Mouse (Mus musculus): ENCODE measurements around the gene Ehbp1l1. TPM values are rescaled to one million over a fixed set of nuclear protein-coding genes. Genes with fewer than 3 reads are reported as not detected.

The Ehbp1l1 gene
- polyA plus RNA-seq, 1 experiment from 2014 or later, result 12.4 TPM

GRCm38 (mm10) chr19:5756321-5756985 lies 30.3 kb upstream of the Ehbp1l1 start:
- 10% methylated on average over 26 of the region's 29 CpGs for WGBS
- peaks cover 44% of the 10 kb centered on the region for H3K36me3 ChIP-seq (ENCODE audit: control insufficient read depth, insufficient read depth, low read length)
- H3K9me3 ChIP-seq (ENCODE audit: control insufficient read depth, low read length), result no peaks in the 10 kb centered on the region
- peaks cover 10% of the 10 kb centered on the region; the same call in 1 of the 2 replicates for H3K4me1 ChIP-seq (ENCODE audit: control insufficient read depth, insufficient read depth, low read length)
- H3K4me3 ChIP-seq (replicated peaks; ENCODE audit: low read depth, low read length), result 0 out of 2 replicates have a peak overlapping the region, but pooled peaks have one; percentile 12
- H3K9ac ChIP-seq (replicated peaks; ENCODE audit: low read length), result no peak overlapping the region
- DNase-seq (peak; percentile 37), ATAC-seq (ENCODE audit: low FRiP score, low TSS enrichment) (no peak; the same call in 1 of the 2 replicates)
- H3K27me3 ChIP-seq (ENCODE audit: control insufficient read depth, insufficient read depth, low read length), result peaks cover 36% of the 10 kb centered on the region
- no peak overlapping the region for H3K27ac ChIP-seq (replicated peaks; ENCODE audit: low read depth, low read length)
- H3K4me2 ChIP-seq (ENCODE audit: low read length), result peak overlapping the region; percentile 33

- no peaks in the 10 kb centered on the region for H3K9me3 ChIP-seq (ENCODE audit: control insufficient read depth, low read length)
- H3K27ac ChIP-seq (replicated peaks; ENCODE audit: low read depth, low read length), result no peak overlapping the region
- peak; percentile 26 for DNase-seq
- ATAC-seq (ENCODE audit: low FRiP score, low TSS enrichment), result no peak
- H3K4me1 ChIP-seq (ENCODE audit: control insufficient read depth, insufficient read depth, low read length), result peaks cover 7% of the 10 kb centered on the region; the same call in 1 of the 2 replicates
- H3K9ac ChIP-seq (replicated peaks; ENCODE audit: low read length), result no peak overlapping the region; the same call in 1 of the 2 replicates
- no peak overlapping the region for H3K4me2 ChIP-seq (ENCODE audit: low read length)
- H3K27me3 ChIP-seq (ENCODE audit: control insufficient read depth, insufficient read depth, low read length), result peaks cover 42% of the 10 kb centered on the region
- H3K4me3 ChIP-seq (replicated peaks; ENCODE audit: low read depth, low read length), result no peak overlapping the region
- 8% methylated on average over 19 of the region's 20 CpGs for WGBS
- H3K36me3 ChIP-seq (ENCODE audit: control insufficient read depth, insufficient read depth, low read length), result no peaks in the 10 kb centered on the region
These were observed 25.6 kb upstream of the Ehbp1l1 start for GRCm38 (mm10) chr19:5751742-5752141.

GRCm38 (mm10) chr19:5750951-5751350 lies 24.8 kb upstream of the Ehbp1l1 start:
- H3K9ac ChIP-seq (replicated peaks; ENCODE audit: low read length), result no peak overlapping the region; the same call in 1 of the 2 replicates
- ATAC-seq (ENCODE audit: low FRiP score, low TSS enrichment) (no peak), DNase-seq (peak; percentile 17)
- H3K27ac ChIP-seq (replicated peaks; ENCODE audit: low read depth, low read length), result no peak overlapping the region
- no peaks in the 10 kb centered on the region for H3K36me3 ChIP-seq (ENCODE audit: control insufficient read depth, insufficient read depth, low read length)
- no peaks in the 10 kb centered on the region for H3K9me3 ChIP-seq (ENCODE audit: control insufficient read depth, low read length)
- peaks cover 34% of the 10 kb centered on the region for H3K27me3 ChIP-seq (ENCODE audit: control insufficient read depth, insufficient read depth, low read length)
- no peak overlapping the region for H3K4me2 ChIP-seq (ENCODE audit: low read length)
- 8% methylated on average over 22 of the region's 22 CpGs for WGBS
- H3K4me1 ChIP-seq (ENCODE audit: control insufficient read depth, insufficient read depth, low read length), result peaks cover 12% of the 10 kb centered on the region
- no peak overlapping the region for H3K4me3 ChIP-seq (replicated peaks; ENCODE audit: low read depth, low read length)

DNA sequence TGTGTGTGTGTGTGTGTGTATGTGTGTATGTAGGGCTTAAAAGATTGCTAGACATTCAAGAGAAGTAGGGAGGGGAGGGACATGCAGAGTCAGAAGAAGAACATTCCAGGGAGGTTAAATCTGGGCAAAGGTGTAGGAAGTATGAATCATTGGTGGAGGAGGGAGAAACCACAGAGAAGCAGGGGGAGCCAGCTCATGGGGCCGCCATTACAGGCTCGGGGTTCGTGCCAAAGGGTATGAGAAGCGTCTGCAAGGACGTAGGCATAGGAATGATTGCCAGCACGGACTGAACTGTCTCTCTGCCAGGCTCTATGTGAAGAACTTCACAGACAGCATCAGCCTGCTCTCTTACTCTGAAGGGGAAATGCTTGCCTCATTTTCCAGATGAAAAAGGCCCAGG lies 23.4 kb upstream of the Ehbp1l1 start:
- Histone ChIP-seq H3K4me3 (replicated peaks; ENCODE audit: low read depth, low read length) (no peak overlapping the region), H3K9ac (replicated peaks; ENCODE audit: low read length) (no peak overlapping the region), H3K27me3 (ENCODE audit: control insufficient read depth, insufficient read depth, low read length) (peaks cover 48% of the 10 kb centered on the region), H3K9me3 (ENCODE audit: control insufficient read depth, low read length) (no peaks in the 10 kb centered on the region), H3K4me1 (ENCODE audit: control insufficient read depth, insufficient read depth, low read length) (peaks cover 19% of the 10 kb centered on the region), H3K36me3 (ENCODE audit: control insufficient read depth, insufficient read depth, low read length) (no peaks in the 10 kb centered on the region), H3K4me2 (ENCODE audit: low read length) (no peak overlapping the region), H3K27ac (replicated peaks; ENCODE audit: low read depth, low read length) (no peak overlapping the region)
- DNase-seq (no peak), ATAC-seq (ENCODE audit: low FRiP score, low TSS enrichment) (no peak)
- WGBS, result 88% methylated on average over 6 of the region's 6 CpGs

DNA sequence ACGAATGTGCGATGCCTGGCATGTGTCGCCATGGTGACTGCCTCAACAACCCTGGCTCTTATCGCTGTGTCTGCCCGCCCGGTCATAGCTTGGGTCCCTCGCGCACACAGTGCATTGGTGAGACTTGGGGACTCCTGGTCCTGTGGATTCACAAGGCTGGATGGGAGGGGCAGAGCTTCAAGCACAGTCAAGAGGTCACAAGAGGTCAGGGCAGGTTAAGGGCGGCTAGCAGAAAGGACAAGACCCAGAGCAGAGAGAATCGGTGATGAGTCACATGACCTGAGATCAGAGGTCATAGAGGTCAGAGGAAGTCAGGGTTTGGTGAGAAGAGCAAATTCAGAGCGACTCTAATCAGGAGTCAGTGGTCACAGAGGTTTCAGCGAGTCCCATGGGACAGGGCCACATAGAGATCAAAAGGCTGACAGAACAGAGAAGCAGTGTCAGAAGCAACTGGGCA lies 20.8 kb upstream of the Ehbp1l1 start:
- Histone ChIP-seq H3K4me3 (replicated peaks; ENCODE audit: low read depth, low read length) (no peak overlapping the region), H3K9me3 (ENCODE audit: control insufficient read depth, low read length) (no peaks in the 10 kb centered on the region), H3K9ac (replicated peaks; ENCODE audit: low read length) (no peak overlapping the region), H3K4me1 (ENCODE audit: control insufficient read depth, insufficient read depth, low read length) (peaks cover 28% of the 10 kb centered on the region), H3K36me3 (ENCODE audit: control insufficient read depth, insufficient read depth, low read length) (no peaks in the 10 kb centered on the region), H3K4me2 (ENCODE audit: low read length) (no peak overlapping the region), H3K27me3 (ENCODE audit: control insufficient read depth, insufficient read depth, low read length) (peaks cover 48% of the 10 kb centered on the region; the same call in 1 of the 2 replicates), H3K27ac (replicated peaks; ENCODE audit: low read depth, low read length) (no peak overlapping the region)
- DNase-seq (no peak), ATAC-seq (ENCODE audit: low FRiP score, low TSS enrichment) (no peak)
- 13% methylated on average over 12 of the region's 12 CpGs for WGBS

DNA sequence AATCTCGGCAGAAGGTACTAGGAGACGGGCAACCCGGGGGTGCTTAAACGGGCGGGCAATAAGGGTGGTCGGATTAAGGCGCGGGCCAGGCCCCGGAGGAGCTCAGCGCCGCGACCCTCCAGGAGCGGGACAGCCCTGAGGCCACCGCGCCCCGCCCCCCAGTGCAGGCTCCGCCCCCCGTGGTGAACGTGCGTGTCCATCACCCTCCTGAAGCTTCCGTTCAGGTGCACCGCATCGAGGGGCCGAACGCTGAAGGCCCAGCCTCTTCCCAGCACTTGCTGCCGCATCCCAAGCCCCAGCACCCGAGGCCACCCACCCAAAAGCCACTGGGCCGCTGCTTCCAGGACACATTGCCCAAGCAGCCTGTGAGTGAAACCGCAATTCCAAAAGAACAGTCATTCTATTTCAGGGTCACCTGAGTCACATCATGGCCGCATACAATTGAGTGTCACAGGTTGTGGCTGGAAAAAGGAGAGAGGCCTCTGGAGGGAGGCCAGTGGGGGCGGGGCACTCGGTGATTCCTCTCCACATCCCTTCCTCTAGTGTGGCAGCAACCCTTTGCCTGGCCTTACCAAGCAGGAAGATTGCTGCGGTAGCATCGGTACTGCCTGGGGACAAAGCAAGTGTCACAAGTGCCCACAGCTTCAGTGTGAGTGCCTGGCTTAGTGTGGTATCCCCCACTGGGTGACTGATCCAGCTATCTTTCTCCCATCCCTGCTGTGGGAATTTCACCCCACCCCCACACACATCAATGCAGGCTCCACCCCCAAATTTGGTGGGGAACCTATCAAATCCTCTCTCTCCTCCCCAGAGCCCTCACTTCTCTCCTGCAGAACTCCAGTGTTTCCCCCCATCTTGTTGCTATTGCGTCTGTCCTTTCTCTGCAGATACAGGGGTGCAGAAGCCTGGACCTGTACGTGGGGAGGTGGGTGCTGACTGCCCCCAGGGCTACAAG lies 19.9 kb upstream of the Ehbp1l1 start:
- ATAC-seq (ENCODE audit: low FRiP score, low TSS enrichment), result no peak
- peaks cover 32% of the 10 kb centered on the region for H3K4me1 ChIP-seq (ENCODE audit: control insufficient read depth, insufficient read depth, low read length)
- DNase-seq, result peak; percentile 51

DNA sequence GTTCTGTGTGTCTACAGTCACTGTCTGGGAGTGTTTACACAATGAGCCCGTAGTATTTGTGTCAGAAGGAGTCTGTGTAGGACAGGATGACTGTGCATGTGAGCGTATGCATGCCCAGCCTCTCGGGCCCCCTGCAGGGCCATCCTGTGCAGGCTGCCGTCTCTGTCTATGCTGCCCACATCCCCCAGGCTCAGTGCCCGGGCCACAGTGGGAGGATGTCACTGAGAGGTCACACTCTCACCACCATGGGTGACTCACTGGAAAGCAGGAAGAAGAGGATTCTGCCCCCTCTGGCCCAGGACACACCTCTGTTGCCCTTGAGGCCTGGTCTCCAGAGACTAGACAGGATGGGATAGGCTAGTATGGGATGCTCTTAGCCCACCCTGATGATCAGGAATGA lies 17.5 kb upstream of the Ehbp1l1 start:
- Histone ChIP-seq H3K36me3 (ENCODE audit: control insufficient read depth, insufficient read depth, low read length) (no peaks in the 10 kb centered on the region), H3K27me3 (ENCODE audit: control insufficient read depth, insufficient read depth, low read length) (peaks cover 27% of the 10 kb centered on the region; the same call in 1 of the 2 replicates), H3K4me3 (replicated peaks; ENCODE audit: low read depth, low read length) (no peak overlapping the region), H3K9ac (replicated peaks; ENCODE audit: low read length) (no peak overlapping the region), H3K4me1 (ENCODE audit: control insufficient read depth, insufficient read depth, low read length) (peaks cover 36% of the 10 kb centered on the region), H3K4me2 (ENCODE audit: low read length) (no peak overlapping the region; the same call in 1 of the 2 replicates), H3K27ac (replicated peaks; ENCODE audit: low read depth, low read length) (no peak overlapping the region), H3K9me3 (ENCODE audit: control insufficient read depth, low read length) (no peaks in the 10 kb centered on the region)
- DNase-seq (no peak), ATAC-seq (ENCODE audit: low FRiP score, low TSS enrichment) (no peak)
- 60% methylated on average over 5 of the region's 5 CpGs for WGBS

More for the DNA sequence above, 19.9 kb upstream of the Ehbp1l1 start:
- Histone ChIP-seq H3K9ac (replicated peaks; ENCODE audit: low read length) (peak overlapping the region; percentile 51), H3K4me2 (ENCODE audit: low read length) (peak overlapping the region; percentile 49), H3K4me3 (replicated peaks; ENCODE audit: low read depth, low read length) (peak overlapping the region; percentile 27), H3K36me3 (ENCODE audit: control insufficient read depth, insufficient read depth, low read length) (no peaks in the 10 kb centered on the region), H3K9me3 (ENCODE audit: control insufficient read depth, low read length) (no peaks in the 10 kb centered on the region), H3K27me3 (ENCODE audit: control insufficient read depth, insufficient read depth, low read length) (peaks cover 44% of the 10 kb centered on the region; the same call in 1 of the 2 replicates), H3K27ac (replicated peaks; ENCODE audit: low read depth, low read length) (no peak overlapping the region)
- 5% methylated on average over 35 of the region's 36 CpGs for WGBS

- DNase-seq, result peak; percentile 52
- WGBS, result 2% methylated on average over 32 of the region's 32 CpGs
These were observed 16.1 kb upstream of the Ehbp1l1 start for GRCm38 (mm10) chr19:5742241-5742641.

More at GRCm38 (mm10) chr19:5742241-5742641, 16.1 kb upstream of the Ehbp1l1 start:
- peak; percentile 51; the same call in 1 of the 2 replicates for ATAC-seq (ENCODE audit: low FRiP score, low TSS enrichment)
- H3K36me3 ChIP-seq (ENCODE audit: control insufficient read depth, insufficient read depth, low read length), result no peaks in the 10 kb centered on the region
- no peaks in the 10 kb centered on the region for H3K9me3 ChIP-seq (ENCODE audit: control insufficient read depth, low read length)
- H3K27ac ChIP-seq (replicated peaks; ENCODE audit: low read depth, low read length), result peak overlapping the region; percentile 68
- H3K4me3 ChIP-seq (replicated peaks; ENCODE audit: low read depth, low read length), result peak overlapping the region; percentile 51
- H3K4me2 ChIP-seq (ENCODE audit: low read length), result peak overlapping the region; percentile 94
- H3K27me3 ChIP-seq (ENCODE audit: control insufficient read depth, insufficient read depth, low read length), result peaks cover 25% of the 10 kb centered on the region; the same call in 1 of the 2 replicates
- H3K9ac ChIP-seq (replicated peaks; ENCODE audit: low read length), result peak overlapping the region; percentile 75
- peaks cover 36% of the 10 kb centered on the region for H3K4me1 ChIP-seq (ENCODE audit: control insufficient read depth, insufficient read depth, low read length)

Data from midbrain, embryonic 14.5 days (tissue).